Mouse (Mus musculus) lung, embryonic 14.5 days (tissue): ENCODE results near the gene Calu. TPM values are rescaled to one million over a fixed set of nuclear protein-coding genes. Genes with fewer than 3 reads are reported as not detected.
A peak's percentile ranks its signal among the peaks of the same experiment; 100 is the strongest.

ENCODE experiments used
- ATAC-seq: fragments of 200-750 bp; cut with Nextera tagmentation; 2 replicates; pipeline ENCODE4 v1.8.0; 2017; ENCODE audit warnings: mild to moderate bottlenecking, moderate TSS enrichment, moderate library complexity; ENCODE audit not compliant: insufficient read depth
- DNase-seq: peaks from one replicate; pipeline ENCODE4 v3.0.0-alpha.2; 2015
- H3K27ac ChIP-seq: fragments of 300-500 bp; sonication (generic); 2 replicates; pipeline ENCODE4 v1.5.1; 2014; ENCODE audit warnings: low read depth, mild to moderate bottlenecking, moderate library complexity
- H3K27me3 ChIP-seq: fragments of 300-500 bp; sonication (generic); 2 replicates; pipeline ENCODE4 v1.6.1; 2014; ENCODE audit warnings: low read length, control low read depth; ENCODE audit not compliant: insufficient read depth
- H3K36me3 ChIP-seq: fragments of 300-500 bp; sonication (generic); 2 replicates; pipeline ENCODE4 v1.6.1; 2014; ENCODE audit warnings: control low read depth; ENCODE audit not compliant: insufficient read depth
- H3K4me1 ChIP-seq: fragments of 300-500 bp; sonication (generic); 2 replicates; pipeline ENCODE4 v1.6.1; 2014; ENCODE audit warnings: antibody characterized with exemption, control low read depth; ENCODE audit not compliant: insufficient read depth
- H3K4me2 ChIP-seq: fragments of 300-500 bp; sonication (generic); 2 replicates; pipeline ENCODE4 v1.6.1; 2014; ENCODE audit warnings: mild to moderate bottlenecking
- H3K4me3 ChIP-seq: fragments of 300-500 bp; sonication (generic); 2 replicates; pipeline ENCODE4 v1.5.1; 2014; ENCODE audit warnings: low read depth, low read length
- H3K9ac ChIP-seq: fragments of 300-500 bp; sonication (generic); 2 replicates; pipeline ENCODE4 v1.6.1; 2014
- H3K9me3 ChIP-seq: fragments of 300-500 bp; sonication (generic); 2 replicates; pipeline ENCODE4 v1.6.1; 2016; ENCODE audit warnings: low read depth, low read length, control low read depth
- CTCF ChIP-seq: IDR thresholded peaks from 2 replicates; pipeline ENCODE4 v1.5.1; 2016; ENCODE audit warnings: antibody characterized with exemption, low read depth
- WGBS: fragments of 180-500 bp; shearing (Covaris S2); extraction: QIAGEN DNeasy Blood & Tissue Kit; methylation state at CpG from one replicate; pipeline ENCODE4 v1.1.7; 2014; 5-methylcytosine and 5-hydroxymethylcytosine counted together
- polyA plus RNA-seq: library from polyadenylated mRNA; unstranded; fragments of >200 nt; fragmentation: Nextera tagmentation; extraction: Ambion mirVana; gene quantifications from 2 replicates; pipeline ENCODE4 v1.2.1, GENCODE M21; 2014

Calu gene
- polyA plus RNA-seq, 1 experiment from 2014 or later = 451 TPM

- no peak overlapping the region for H3K4me3 ChIP-seq
- no peak for DNase-seq
- H3K9ac ChIP-seq = no peak overlapping the region
- TF ChIP-seq CTCF = no peak
- no peaks in the 10 kb centered on the region for H3K9me3 ChIP-seq
- no peaks in the 10 kb centered on the region for H3K27me3 ChIP-seq
- H3K4me2 ChIP-seq = no peak overlapping the region
- 82% methylated on average over 3 of the region's 3 CpGs for WGBS
- no peak for ATAC-seq
- no peaks in the 10 kb centered on the region for H3K4me1 ChIP-seq
- H3K36me3 ChIP-seq = peaks cover 73% of the 10 kb centered on the region
- no peak overlapping the region for H3K27ac ChIP-seq
These were observed 15.3 kb downstream of the Calu start for GRCm38 (mm10) chr6:29363129-29363515.

DNA sequence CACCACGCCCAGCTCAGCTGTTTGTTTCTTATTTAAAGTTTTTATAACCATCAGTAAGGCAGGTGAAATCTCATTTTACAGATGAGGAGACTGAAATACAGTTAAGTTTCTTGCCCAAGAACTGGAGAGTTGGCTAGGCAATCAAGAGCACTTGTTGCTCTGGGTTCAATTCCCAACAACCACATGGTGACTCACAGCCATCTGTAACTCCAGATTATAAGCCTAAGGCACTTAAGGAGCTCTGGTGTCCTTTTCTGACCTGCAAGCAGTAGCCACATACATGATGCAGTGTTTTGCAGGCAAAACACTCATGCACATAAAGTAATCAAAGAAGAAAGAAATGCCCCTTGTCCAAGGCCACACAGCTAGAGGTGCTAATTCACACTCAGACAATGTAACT is 17.4 kb downstream of the Calu start:
- Histone ChIP-seq H3K9me3 (no peaks in the 10 kb centered on the region), H3K27ac (no peak overlapping the region), H3K27me3 (no peaks in the 10 kb centered on the region), H3K4me3 (no peak overlapping the region), H3K4me1 (no peaks in the 10 kb centered on the region), H3K4me2 (no peak overlapping the region), H3K36me3 (peaks cover 70% of the 10 kb centered on the region), H3K9ac (no peak overlapping the region)
- WGBS = 92% methylated on average over 1 of the region's 1 CpGs
- no peak for DNase-seq
- no peak for ATAC-seq
- no peak for TF ChIP-seq CTCF

- H3K4me1 ChIP-seq = no peaks in the 10 kb centered on the region
- 92% methylated on average over 4 of the region's 4 CpGs for WGBS
- ATAC-seq (no peak), DNase-seq (no peak)
- no peak overlapping the region for H3K9ac ChIP-seq
- H3K27me3 ChIP-seq = no peaks in the 10 kb centered on the region
- no peak overlapping the region for H3K4me3 ChIP-seq
- H3K4me2 ChIP-seq = no peak overlapping the region
- no peak overlapping the region for H3K27ac ChIP-seq
- no peak for TF ChIP-seq CTCF
- H3K9me3 ChIP-seq = no peaks in the 10 kb centered on the region
- peaks cover 61% of the 10 kb centered on the region for H3K36me3 ChIP-seq
These were observed 29.5 kb downstream of the Calu start for GRCm38 (mm10) chr6:29377386-29377785.

DNA sequence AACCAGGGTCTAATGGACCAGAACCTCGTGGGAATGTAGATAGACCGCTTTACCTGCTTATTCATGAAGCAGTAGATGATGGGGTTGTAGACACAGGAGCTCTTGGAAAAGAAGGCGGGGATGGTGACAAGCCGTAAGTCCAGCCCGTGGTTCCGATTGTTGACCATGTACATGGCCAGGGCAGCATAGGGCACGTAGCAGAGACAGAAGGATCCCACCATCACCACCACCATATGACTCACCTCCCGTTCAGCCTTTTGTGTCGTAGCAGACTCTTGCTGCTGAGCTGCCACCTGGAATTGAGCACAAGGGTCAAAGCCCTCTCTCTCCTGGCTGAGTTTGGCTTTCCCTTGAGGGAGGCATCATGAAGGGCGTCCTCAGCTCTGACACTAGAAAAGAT is 30.8 kb downstream of the Calu start:
- H3K27ac ChIP-seq = no peak overlapping the region
- 93% methylated on average over 10 of the region's 10 CpGs for WGBS
- peaks cover 48% of the 10 kb centered on the region for H3K36me3 ChIP-seq
- DNase-seq (no peak), ATAC-seq (peak; percentile 33; the same call in 1 of the 2 replicates)
- no peaks in the 10 kb centered on the region for H3K27me3 ChIP-seq
- H3K4me3 ChIP-seq = no peak overlapping the region
- no peak for TF ChIP-seq CTCF
- H3K4me2 ChIP-seq = no peak overlapping the region
- H3K4me1 ChIP-seq = no peaks in the 10 kb centered on the region
- no peaks in the 10 kb centered on the region for H3K9me3 ChIP-seq
- H3K9ac ChIP-seq = no peak overlapping the region

- H3K9ac ChIP-seq = no peak overlapping the region
- TF ChIP-seq CTCF = no peak
- ATAC-seq (no peak), DNase-seq (no peak)
- no peaks in the 10 kb centered on the region for H3K4me1 ChIP-seq
- no peak overlapping the region for H3K4me3 ChIP-seq
- H3K9me3 ChIP-seq = no peaks in the 10 kb centered on the region
- no peak overlapping the region for H3K27ac ChIP-seq
- no peak overlapping the region for H3K4me2 ChIP-seq
- WGBS = 95% methylated on average over 6 of the region's 6 CpGs
- H3K36me3 ChIP-seq = peaks cover 35% of the 10 kb centered on the region
- no peaks in the 10 kb centered on the region for H3K27me3 ChIP-seq
These were observed 32.1 kb downstream of the Calu start for GRCm38 (mm10) chr6:29379954-29380353.

DNA sequence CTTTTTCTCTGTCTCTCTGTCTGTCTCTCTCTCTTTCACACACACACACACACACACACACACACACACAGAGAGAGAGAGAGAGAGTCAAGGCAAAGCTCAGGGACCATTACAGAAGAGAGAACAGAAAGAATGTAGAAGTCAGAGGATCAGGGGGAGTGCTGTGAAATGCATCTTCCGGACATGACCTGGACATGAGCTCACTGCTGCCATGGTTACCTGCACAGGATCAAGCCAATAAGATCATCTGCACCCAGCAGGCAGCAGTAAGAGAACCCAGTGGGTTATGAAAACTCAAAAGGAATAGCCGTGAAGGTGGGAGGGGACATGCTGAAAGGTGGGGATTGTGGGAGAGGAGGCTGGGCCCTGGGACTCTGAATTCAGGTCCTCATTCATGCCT is 34.6 kb downstream of the Calu start:
- Histone ChIP-seq H3K4me3 (no peak overlapping the region), H3K4me2 (no peak overlapping the region), H3K4me1 (no peaks in the 10 kb centered on the region; the same call in 1 of the 2 replicates), H3K9me3 (no peaks in the 10 kb centered on the region), H3K9ac (no peak overlapping the region), H3K27me3 (no peaks in the 10 kb centered on the region), H3K36me3 (peaks cover 11% of the 10 kb centered on the region; the same call in 1 of the 2 replicates), H3K27ac (no peak overlapping the region)
- no peak for ATAC-seq
- DNase-seq = no peak
- TF ChIP-seq CTCF = no peak
- WGBS = 49% methylated on average over 2 of the region's 2 CpGs

- whole genome bisulfite sequencing = 5% methylated on average over 12 of the region's 12 CpGs
- Histone ChIP-seq H3K4me1 (no peaks in the 10 kb centered on the region; the same call in 1 of the 2 replicates), H3K27ac (peak within 1 kb of the TSS; percentile 66), H3K9ac (0 out of 2 replicates have a peak within 1 kb of the TSS, but pooled peaks have one; percentile 5), H3K9me3 (no peaks in the 10 kb centered on the region), H3K4me3 (peak within 1 kb of the TSS; percentile 44), H3K4me2 (peak within 1 kb of the TSS; percentile 64), H3K27me3 (no peaks in the 10 kb centered on the region), H3K36me3 (no peaks in the 10 kb centered on the region)
- ATAC-seq (peak; percentile 78), DNase-seq (peak; percentile 53)
- no peak for TF ChIP-seq CTCF
These were observed 40.2 kb downstream of the Calu start, which contains the start of gene Opn1sw for GRCm38 (mm10) chr6:29388052-29388518. Gene Opn1sw, minus strand, starts transcription at chr6:29388468.
